Mouse (Mus musculus) heart, embryonic 12.5 days (tissue): Measurements from ENCODE around the gene Car14. TPM values are rescaled to one million over a fixed set of nuclear protein-coding genes. Genes with fewer than 3 reads are reported as not detected.
"Not testable (repeated sequence)": the region's sequence is repeated elsewhere in the genome, so short reads cannot be mapped to it uniquely, and the experiment has no call there.

Source experiments
- ATAC-seq: fragments of 200-750 bp; cut with Nextera tagmentation; 2 replicates; pipeline ENCODE4 v1.8.0; 2017; ENCODE audit warnings: moderate TSS enrichment, moderate library complexity; ENCODE audit not compliant: insufficient number of reproducible peaks, low FRiP score
- H3K27ac ChIP-seq: fragments of 300-500 bp; sonication (generic); 2 replicates; pipeline ENCODE4 v1.5.1; 2016; ENCODE audit warnings: mild to moderate bottlenecking, moderate library complexity; ENCODE audit not compliant: poor library complexity, severe bottlenecking
- H3K27me3 ChIP-seq: fragments of 300-500 bp; sonication (generic); replicated peaks from 2 replicates; pipeline ENCODE4 v1.6.1; 2016; ENCODE audit warnings: mild to moderate bottlenecking, moderate library complexity
- H3K36me3 ChIP-seq: fragments of 300-500 bp; sonication (generic); 2 replicates; pipeline ENCODE4 v1.6.1; 2016; ENCODE audit warnings: mild to moderate bottlenecking, moderate library complexity
- H3K4me1 ChIP-seq: fragments of 300-500 bp; sonication (generic); replicated peaks from 2 replicates; pipeline ENCODE4 v1.6.1; 2016; ENCODE audit warnings: mild to moderate bottlenecking
- H3K4me2 ChIP-seq: fragments of 300-500 bp; sonication (generic); 2 replicates; pipeline ENCODE4 v1.6.1; 2016; ENCODE audit warnings: mild to moderate bottlenecking, moderate library complexity
- H3K4me3 ChIP-seq: fragments of 300-500 bp; sonication (generic); 2 replicates; pipeline ENCODE4 v1.5.1; 2016; ENCODE audit warnings: mild to moderate bottlenecking
- H3K9ac ChIP-seq: fragments of 300-500 bp; sonication (generic); 2 replicates; pipeline ENCODE4 v1.6.1; 2016; ENCODE audit warnings: mild to moderate bottlenecking, moderate library complexity
- H3K9me3 ChIP-seq: fragments of 300-500 bp; sonication (generic); replicated peaks from 2 replicates; pipeline ENCODE4 v1.6.1; 2016; ENCODE audit warnings: mild to moderate bottlenecking, moderate library complexity
- WGBS: fragments of 180-500 bp; shearing (Covaris S2); methylation state at CpG from one replicate; pipeline ENCODE4 v1.1.7; 2016; 5-methylcytosine and 5-hydroxymethylcytosine counted together
- polyA plus RNA-seq: library from polyadenylated mRNA; unstranded; fragments of >200 nt; fragmentation: Nextera tagmentation; extraction: Ambion mirVana; gene quantifications from 2 replicates; pipeline ENCODE4 v1.2.1, GENCODE M21; 2016

Car14 gene
- polyA plus RNA-seq, 1 experiment from 2014 or later = 24.7 TPM

DNA sequence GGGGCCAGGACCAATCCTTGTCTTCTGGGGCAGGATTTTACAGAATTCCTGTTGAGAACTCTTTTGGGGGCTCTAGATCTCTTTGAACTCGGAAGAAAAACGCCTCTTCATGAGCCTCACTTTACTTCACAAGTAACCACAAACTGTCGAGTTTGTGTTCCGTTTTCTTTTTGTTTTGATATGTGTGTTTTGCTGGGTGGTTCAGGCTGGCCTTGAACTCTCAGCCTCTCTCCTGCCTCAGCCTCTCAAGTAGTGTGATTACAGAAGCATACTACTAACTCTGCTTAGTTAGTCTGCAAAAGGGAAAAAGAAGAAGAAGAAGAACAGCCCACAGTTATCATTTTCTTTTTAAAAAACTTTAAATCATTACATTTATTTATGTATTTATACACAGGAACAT is 19.7 kb upstream of the Car14 start:
- Histone ChIP-seq H3K36me3 (no peaks in the 10 kb centered on the region), H3K4me1 (peaks cover 14% of the 10 kb centered on the region), H3K27me3 (no peaks in the 10 kb centered on the region), H3K27ac (no peak overlapping the region), H3K4me2 (no peak overlapping the region), H3K4me3 (no peak overlapping the region), H3K9ac (no peak overlapping the region), H3K9me3 (no peaks in the 10 kb centered on the region)
- WGBS = 58% methylated on average over 4 of the region's 4 CpGs
- no peak for ATAC-seq

- H3K4me2 ChIP-seq, H3K36me3 ChIP-seq, H3K27ac ChIP-seq, H3K9me3 ChIP-seq, ATAC-seq, H3K4me3 ChIP-seq, H3K9ac ChIP-seq, H3K27me3 ChIP-seq: not testable (repeated sequence)
- peaks cover 14% of the 10 kb centered on the region for H3K4me1 ChIP-seq
- 81% methylated on average over 7 of the region's 7 CpGs for WGBS
These were observed 18.9 kb upstream of the Car14 start for GRCm38 (mm10) chr3:95923429-95923828.

DNA sequence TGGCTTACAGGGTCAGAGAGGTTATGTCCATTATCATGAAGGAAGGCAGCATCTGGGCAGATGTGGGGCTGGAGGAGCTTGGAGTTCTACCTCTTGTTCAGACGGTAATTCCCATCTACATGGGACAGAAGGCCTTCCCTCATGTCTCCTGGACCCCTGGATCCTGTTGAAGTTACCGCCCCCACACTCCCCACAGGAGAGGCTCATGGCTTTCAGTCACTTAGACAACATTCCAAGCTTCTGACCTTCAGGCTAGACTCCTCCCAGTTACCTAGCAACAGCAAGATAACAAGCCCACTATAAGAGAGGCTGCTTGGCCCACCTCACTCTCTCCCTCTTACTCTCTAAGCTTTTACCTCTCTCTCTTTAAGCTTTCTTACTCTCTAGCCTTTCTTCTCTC is 16.0 kb upstream of the Car14 start:
- not testable (repeated sequence) for H3K4me2 ChIP-seq, ATAC-seq, H3K9me3 ChIP-seq, H3K27me3 ChIP-seq, H3K27ac ChIP-seq, H3K4me3 ChIP-seq, H3K9ac ChIP-seq, H3K36me3 ChIP-seq
- peaks cover 13% of the 10 kb centered on the region for H3K4me1 ChIP-seq
- WGBS = 45% methylated on average over 2 of the region's 2 CpGs

GRCm38 (mm10) chr3:95916760-95917159 is 12.3 kb upstream of the Car14 start:
- H3K4me3 ChIP-seq = no peak overlapping the region
- no peaks in the 10 kb centered on the region for H3K27me3 ChIP-seq
- H3K4me2 ChIP-seq = no peak overlapping the region
- ATAC-seq = no peak
- H3K27ac ChIP-seq = no peak overlapping the region
- H3K4me1 ChIP-seq = peaks cover 13% of the 10 kb centered on the region
- 71% methylated on average over 7 of the region's 7 CpGs for WGBS
- no peak overlapping the region for H3K9ac ChIP-seq
- H3K9me3 ChIP-seq = no peaks in the 10 kb centered on the region
- H3K36me3 ChIP-seq = no peaks in the 10 kb centered on the region

DNA sequence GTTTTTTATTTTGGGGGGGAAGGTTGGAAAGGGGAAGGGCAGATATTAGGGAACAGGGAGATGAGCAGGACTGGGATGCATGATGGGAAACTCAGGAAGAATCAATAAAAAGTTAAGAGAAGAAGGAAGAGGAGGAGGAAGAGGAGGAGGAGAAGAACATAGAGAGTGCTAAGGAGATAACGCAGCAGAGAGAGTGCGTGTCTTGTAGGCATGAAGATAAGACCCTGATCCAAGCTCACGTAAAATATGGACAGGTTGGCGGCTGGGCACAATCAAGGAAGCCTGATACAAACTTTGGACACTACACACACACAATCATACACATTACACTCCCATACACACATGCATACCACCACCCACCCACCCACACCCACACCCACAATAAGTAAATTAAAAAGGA is 10.2 kb upstream of the Car14 start:
- Histone ChIP-seq H3K9ac (no peak overlapping the region), H3K9me3 (no peaks in the 10 kb centered on the region), H3K4me3 (no peak overlapping the region), H3K36me3 (no peaks in the 10 kb centered on the region), H3K27me3 (no peaks in the 10 kb centered on the region), H3K4me1 (0 out of 2 replicates have a peak, but pooled peaks cover 4% of the 10 kb centered on the region), H3K4me2 (no peak overlapping the region), H3K27ac (no peak overlapping the region)
- WGBS = 66% methylated on average over 4 of the region's 4 CpGs
- ATAC-seq = no peak

- Histone ChIP-seq H3K4me3 (no peak overlapping the region), H3K27ac (no peak overlapping the region), H3K4me2 (no peak overlapping the region), H3K36me3 (no peaks in the 10 kb centered on the region), H3K4me1 (peaks cover 33% of the 10 kb centered on the region), H3K9me3 (no peaks in the 10 kb centered on the region), H3K9ac (no peak overlapping the region), H3K27me3 (no peaks in the 10 kb centered on the region)
- WGBS = 42% methylated on average over 4 of the region's 4 CpGs
- no peak for ATAC-seq
These were observed 3.1 kb upstream of the Car14 start for GRCm38 (mm10) chr3:95907613-95908012.

DNA sequence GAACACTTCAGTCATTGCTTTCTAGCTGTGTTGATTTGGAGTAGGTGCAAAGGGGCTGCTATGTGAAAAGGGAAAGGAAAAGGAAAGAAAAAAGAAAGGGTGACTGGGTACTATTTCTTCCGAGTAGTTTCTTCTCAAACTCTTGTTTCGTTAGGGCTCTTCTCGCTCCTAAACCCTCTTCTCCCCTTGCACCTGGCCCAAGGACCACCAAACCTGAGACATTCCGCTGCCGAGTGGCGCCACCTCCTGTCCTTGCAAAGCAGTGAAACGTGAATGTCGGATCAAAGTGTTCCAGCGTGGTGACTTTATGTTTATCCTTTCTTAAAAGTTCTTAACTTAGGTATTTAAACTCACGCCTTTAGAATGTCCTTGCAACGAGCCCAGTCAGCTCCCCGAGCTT is 2.4 kb upstream of the Car14 start:
- WGBS = under 1% methylated on average over 12 of the region's 12 CpGs
- H3K4me1 ChIP-seq = peaks cover 40% of the 10 kb centered on the region
- H3K4me2 ChIP-seq = peak overlapping the region; percentile 73
- H3K9me3 ChIP-seq = no peaks in the 10 kb centered on the region
- H3K4me3 ChIP-seq = peak overlapping the region; percentile 50
- peak overlapping the region; percentile 58 for H3K9ac ChIP-seq
- H3K36me3 ChIP-seq = no peaks in the 10 kb centered on the region
- no peak for ATAC-seq
- no peaks in the 10 kb centered on the region for H3K27me3 ChIP-seq
- H3K27ac ChIP-seq = no peak overlapping the region

GRCm38 (mm10) chr3:95905940-95906492 is 1.5 kb upstream of the Car14 start:
- H3K9me3 ChIP-seq = no peaks in the 10 kb centered on the region
- WGBS = 1% methylated on average over 12 of the region's 12 CpGs
- H3K4me3 ChIP-seq = peak overlapping the region; percentile 50
- no peaks in the 10 kb centered on the region for H3K36me3 ChIP-seq
- peak; percentile 22; the same call in 1 of the 2 replicates for ATAC-seq
- peak overlapping the region; percentile 77 for H3K9ac ChIP-seq
- H3K27ac ChIP-seq = no peak overlapping the region
- H3K4me1 ChIP-seq = peaks cover 44% of the 10 kb centered on the region
- H3K4me2 ChIP-seq = peak overlapping the region; percentile 73
- H3K27me3 ChIP-seq = no peaks in the 10 kb centered on the region

- H3K36me3 ChIP-seq = no peaks in the 10 kb centered on the region
- H3K27me3 ChIP-seq = no peaks in the 10 kb centered on the region
- H3K9me3 ChIP-seq = no peaks in the 10 kb centered on the region
- WGBS = 0% methylated on average over 18 of the region's 18 CpGs
- H3K4me1 ChIP-seq = peaks cover 44% of the 10 kb centered on the region
- peak; percentile 60; the same call in 1 of the 2 replicates for ATAC-seq
- H3K4me2 ChIP-seq = peak overlapping the region; percentile 73
- peak overlapping the region; percentile 75 for H3K27ac ChIP-seq
- peak overlapping the region; percentile 50 for H3K4me3 ChIP-seq
- peak overlapping the region; percentile 77 for H3K9ac ChIP-seq
These were observed 852 bp upstream of the Car14 start for GRCm38 (mm10) chr3:95905146-95905939.

GRCm38 (mm10) chr3:95903753-95904502 is 563 bp downstream of the Car14 start:
- no peak for ATAC-seq
- peaks cover 44% of the 10 kb centered on the region for H3K4me1 ChIP-seq

DNA sequence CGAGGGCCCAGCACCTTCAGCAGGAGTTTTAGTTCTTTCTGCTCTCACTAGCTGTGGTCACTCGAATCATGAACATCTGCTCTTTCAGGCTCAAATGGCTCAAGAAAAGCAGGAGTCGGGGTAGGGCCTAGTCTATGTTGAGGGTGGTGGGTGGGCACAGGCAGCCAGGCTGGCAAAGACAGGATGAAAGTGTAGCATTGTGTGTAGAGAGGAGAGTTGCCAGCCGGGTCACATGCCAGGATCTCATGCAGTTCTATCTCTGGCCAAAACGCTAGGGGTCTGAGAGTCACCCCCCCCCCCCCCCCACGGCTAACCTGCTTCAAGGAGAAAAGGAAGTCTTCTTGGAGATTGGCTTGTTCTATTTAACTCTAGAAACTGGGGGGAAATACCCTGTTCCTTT is 1.8 kb downstream of the Car14 start:
- ATAC-seq = no peak
- peak overlapping the region; percentile 8 for H3K4me3 ChIP-seq
- H3K36me3 ChIP-seq = peaks cover 9% of the 10 kb centered on the region; the same call in 1 of the 2 replicates
- H3K4me1 ChIP-seq = peaks cover 44% of the 10 kb centered on the region
- WGBS = 27% methylated on average over 6 of the region's 6 CpGs
- H3K27ac ChIP-seq = peak overlapping the region; percentile 66
- peak overlapping the region; percentile 46; the same call in 1 of the 2 replicates for H3K9ac ChIP-seq
- H3K27me3 ChIP-seq = no peaks in the 10 kb centered on the region
- peak overlapping the region; percentile 73 for H3K4me2 ChIP-seq
- no peaks in the 10 kb centered on the region for H3K9me3 ChIP-seq

More at GRCm38 (mm10) chr3:95903753-95904502, 563 bp downstream of the Car14 start:
- no peaks in the 10 kb centered on the region for H3K9me3 ChIP-seq
- 3% methylated on average over 15 of the region's 15 CpGs for WGBS
- peak overlapping the region; percentile 73 for H3K4me2 ChIP-seq
- H3K4me3 ChIP-seq = peak overlapping the region; percentile 50
- H3K9ac ChIP-seq = peak overlapping the region; percentile 77
- H3K27ac ChIP-seq = peak overlapping the region; percentile 75
- no peaks in the 10 kb centered on the region for H3K27me3 ChIP-seq
- no peaks in the 10 kb centered on the region for H3K36me3 ChIP-seq
